Comparison of ENCODE assay signal across 9 mouse cellular contexts in the genomic region with DNA sequence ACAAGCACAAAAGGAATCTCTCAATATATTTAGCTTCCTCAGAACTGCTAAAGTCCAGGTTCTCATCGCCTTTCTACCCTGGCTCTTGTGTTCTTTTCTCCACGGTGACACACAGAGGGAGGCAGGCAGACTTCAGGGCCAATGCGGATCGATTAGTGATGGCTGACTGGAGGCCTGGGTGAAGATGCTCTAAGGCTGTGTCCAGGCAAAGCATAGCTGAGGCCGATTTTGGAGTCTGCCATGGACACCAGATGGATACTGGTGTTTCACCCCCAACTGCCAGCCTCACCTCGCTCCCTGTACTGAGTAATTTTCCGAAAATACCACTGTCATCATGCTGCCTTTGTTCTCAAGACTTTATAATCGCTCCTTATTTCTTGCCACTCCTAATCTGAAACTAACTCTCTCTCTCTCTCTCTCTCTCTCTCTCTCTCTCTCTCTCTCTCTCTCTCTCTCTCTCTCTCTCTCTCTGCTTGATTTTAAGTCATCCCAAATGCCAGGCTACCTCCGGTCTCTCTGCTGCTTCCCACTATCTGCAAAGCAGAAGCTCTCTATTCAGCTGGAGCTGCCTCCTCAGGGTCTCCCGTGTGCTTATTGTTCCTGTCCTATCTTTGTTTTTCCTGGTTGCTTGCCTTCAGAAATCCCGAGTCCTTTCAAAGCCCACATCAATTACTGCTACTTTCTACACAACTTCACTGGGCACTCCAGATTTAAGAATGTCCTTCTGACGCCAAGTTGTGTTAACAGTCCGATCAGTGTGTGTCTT.
A peak's percentile ranks its signal among the peaks of the same experiment; 100 is the strongest.
DNase-seq lines count a peak whose midpoint lies in the region; ATAC-seq lines count a peak whose summit lies in the region.
"Had no signal": no experiment of that assay in that cellular context is flagged by ENCODE, and none has a peak within 500 bp of the region (broad histone marks: within the 10 kb centered on the region; RNA-seq: fewer than 3 reads in every experiment).

No protein-coding gene starts in this region.

- no peaks in the 10 kb centered on the region for H3K9me3 ChIP-seq in heart, embryonic 11.5 days (replicated peaks; ENCODE audit: control insufficient read depth, low read length)
- no peaks in the 10 kb centered on the region for H3K9me3 ChIP-seq in forebrain, embryonic 14.5 days (replicated peaks; ENCODE audit: control insufficient read depth, low read length)
- no peaks in the 10 kb centered on the region for H3K9me3 ChIP-seq in midbrain, embryonic 15.5 days

- no peak overlapping the region for H3K9ac ChIP-seq in heart, embryonic 11.5 days (ENCODE audit: low read depth, low read length)
- no peak overlapping the region for H3K9ac ChIP-seq in forebrain, embryonic 14.5 days (ENCODE audit: low read length)
- no peak overlapping the region for H3K9ac ChIP-seq in midbrain, embryonic 15.5 days

- H3K36me3 ChIP-seq in heart, embryonic 11.5 days (ENCODE audit: control insufficient read depth, insufficient read depth, low read length): no peaks in the 10 kb centered on the region
- H3K36me3 ChIP-seq in forebrain, embryonic 14.5 days (ENCODE audit: control insufficient read depth, insufficient read depth, low read length): no peaks in the 10 kb centered on the region
- H3K36me3 ChIP-seq in midbrain, embryonic 15.5 days (replicated peaks): no peaks in the 10 kb centered on the region

- H3K4me1 ChIP-seq in heart, embryonic 11.5 days (ENCODE audit: control insufficient read depth, insufficient read depth, low read length): peaks cover 8% of the 10 kb centered on the region; the same call in 1 of the 2 replicates
- H3K4me1 ChIP-seq in forebrain, embryonic 14.5 days (ENCODE audit: control insufficient read depth, insufficient read depth, low read length): peaks cover 13% of the 10 kb centered on the region
- H3K4me1 ChIP-seq in midbrain, embryonic 15.5 days: peaks cover 14% of the 10 kb centered on the region

- intact Hi-C loops in heart, postnatal 36 days (cut with DNase I): no loop called here

- 0 out of 2 replicates have a peak overlapping the region, but pooled peaks have one; percentile 14 for H3K4me2 ChIP-seq in heart, embryonic 11.5 days
- H3K4me2 ChIP-seq in forebrain, embryonic 14.5 days (ENCODE audit: low read length): peak overlapping the region; percentile 12; the same call in 1 of the 2 replicates
- H3K4me2 ChIP-seq in midbrain, embryonic 15.5 days: 0 out of 2 replicates have a peak overlapping the region, but pooled peaks have one; percentile 8

- 51% methylated on average over 13 of the region's 13 CpGs for WGBS in heart, embryonic 11.5 days (ENCODE audit: insufficient replicate concordance)
- WGBS in forebrain, embryonic 14.5 days: 19% methylated on average over 13 of the region's 13 CpGs
- WGBS in midbrain, embryonic 15.5 days: 21% methylated on average over 13 of the region's 13 CpGs

- no peak overlapping the region for H3K27ac ChIP-seq in heart, embryonic 11.5 days (ENCODE audit: low read depth, low read length)
- H3K27ac ChIP-seq in forebrain, embryonic 14.5 days (ENCODE audit: low read depth, low read length): no peak overlapping the region
- H3K27ac ChIP-seq in midbrain, embryonic 15.5 days: no peak overlapping the region

- ATAC-seq in heart, embryonic 11.5 days (replicated peaks; ENCODE audit: insufficient number of reproducible peaks, low FRiP score, low TSS enrichment): no peak
- peak; percentile 51; the same call in 1 of the 2 replicates for ATAC-seq in forebrain, embryonic 14.5 days
- peak; percentile 50; the same call in 1 of the 2 replicates for ATAC-seq in midbrain, embryonic 15.5 days (replicated peaks)

- no peaks in the 10 kb centered on the region for H3K27me3 ChIP-seq in heart, embryonic 11.5 days (ENCODE audit: control insufficient read depth, insufficient read depth, low read length)
- no peaks in the 10 kb centered on the region for H3K27me3 ChIP-seq in forebrain, embryonic 14.5 days (replicated peaks; ENCODE audit: control insufficient read depth, insufficient read depth, low read length)
- H3K27me3 ChIP-seq in midbrain, embryonic 15.5 days (replicated peaks): no peaks in the 10 kb centered on the region

- no peak for DNase-seq in heart, postnatal 36 days
- peak; percentile 90 for DNase-seq in cerebellum, adult 11-12 months
- DNase-seq in forebrain, embryonic 14.5 days (ENCODE audit: low spot score): peak; percentile 27
- DNase-seq in right cerebral cortex, postnatal 14 days: no peak
- no peak for DNase-seq in frontal cortex, adult 2 months (ENCODE audit: extremely low spot score in 1 of 2, low spot score in 1 of 2)
- DNase-seq in right cerebral cortex, postnatal 4 days: no peak
- DNase-seq: lung, postnatal 14 days had no signal

- no peak overlapping the region for H3K4me3 ChIP-seq in heart, embryonic 11.5 days (ENCODE audit: low read depth, low read length)
- no peak overlapping the region for H3K4me3 ChIP-seq in forebrain, embryonic 14.5 days (ENCODE audit: low read depth, low read length)
- H3K4me3 ChIP-seq in midbrain, embryonic 15.5 days: no peak overlapping the region

Comparison
In these comparisons a context has a peak if more than half of its experiments do, and no peak if none do; other contexts are left out.
1. DNase-seq: peak in cerebellum, adult 11-12 months (single experiment) and forebrain, embryonic 14.5 days (single experiment); none in heart, postnatal 36 days (0 of 2), right cerebral cortex, postnatal 14 days (single experiment), frontal cortex, adult 2 months (0 of 2) and right cerebral cortex, postnatal 4 days (single experiment).
2. Peak in every context shown above with its lines, with median percentiles within 50 percentile points of each other: H3K4me2 ChIP-seq.